Mouse (Mus musculus) myocyte (in vitro differentiated cells): ENCODE data around the gene Clstn2.

Source experiments
- CEBPB ChIP-seq: IDR thresholded peaks from 2 replicates; pipeline ENCODE4 v1.6.1; 2011; ENCODE audit warnings: mild to moderate bottlenecking, moderate library complexity; ENCODE audit not compliant: poor library complexity, insufficient read depth, severe bottlenecking
- POLR2A ChIP-seq: IDR thresholded peaks from one replicate; pipeline ENCODE4 v1.6.1; 2011; ENCODE audit warnings: low read depth, mild to moderate bottlenecking, control low read depth, moderate library complexity; ENCODE audit not compliant: insufficient read length
- TCF3 ChIP-seq: IDR thresholded peaks from one replicate; pipeline ENCODE4 v1.6.1; 2011; ENCODE audit warnings: low read depth, control low read depth; ENCODE audit not compliant: insufficient read length

DNA sequence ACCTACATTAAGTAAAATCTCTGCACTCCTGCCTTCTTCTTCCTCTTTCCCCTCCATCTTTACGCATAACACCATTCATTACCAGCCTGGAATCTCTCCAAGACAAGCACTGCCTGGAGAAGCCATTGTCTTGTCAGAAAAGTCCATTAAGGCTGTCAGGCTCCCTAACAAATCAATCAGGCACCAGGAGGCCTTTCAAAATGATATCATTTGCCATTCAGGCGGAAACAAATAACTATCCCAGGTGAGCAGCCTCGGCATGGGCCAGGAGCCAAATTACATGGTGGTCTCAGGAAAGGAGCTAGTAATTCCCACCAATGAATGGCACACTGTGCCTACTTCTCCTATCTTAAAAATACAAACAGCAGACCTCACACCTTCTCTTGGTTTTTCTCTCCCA lies 260.6 kb downstream of the Clstn2 start:
- no peak for TF ChIP-seq POLR2A
- TF ChIP-seq TCF3: no peak
- TF ChIP-seq CEBPB: no peak
